Mouse (Mus musculus) lung, embryonic 14.5 days (tissue): ENCODE results near the gene Pbld2. TPM values are rescaled to one million over a fixed set of nuclear protein-coding genes. Genes with fewer than 3 reads are reported as not detected.

ENCODE experiments used
- ATAC-seq: fragments of 200-750 bp; cut with Nextera tagmentation; 2 replicates; pipeline ENCODE4 v1.8.0; 2017; ENCODE audit warnings: mild to moderate bottlenecking, moderate TSS enrichment, moderate library complexity; ENCODE audit not compliant: insufficient read depth
- DNase-seq: peaks from one replicate; pipeline ENCODE4 v3.0.0-alpha.2; 2015
- H3K27ac ChIP-seq: fragments of 300-500 bp; sonication (generic); 2 replicates; pipeline ENCODE4 v1.5.1; 2014; ENCODE audit warnings: low read depth, mild to moderate bottlenecking, moderate library complexity
- H3K27me3 ChIP-seq: fragments of 300-500 bp; sonication (generic); 2 replicates; pipeline ENCODE4 v1.6.1; 2014; ENCODE audit warnings: low read length, control low read depth; ENCODE audit not compliant: insufficient read depth
- H3K36me3 ChIP-seq: fragments of 300-500 bp; sonication (generic); 2 replicates; pipeline ENCODE4 v1.6.1; 2014; ENCODE audit warnings: control low read depth; ENCODE audit not compliant: insufficient read depth
- H3K4me1 ChIP-seq: fragments of 300-500 bp; sonication (generic); 2 replicates; pipeline ENCODE4 v1.6.1; 2014; ENCODE audit warnings: antibody characterized with exemption, control low read depth; ENCODE audit not compliant: insufficient read depth
- H3K4me2 ChIP-seq: fragments of 300-500 bp; sonication (generic); 2 replicates; pipeline ENCODE4 v1.6.1; 2014; ENCODE audit warnings: mild to moderate bottlenecking
- H3K4me3 ChIP-seq: fragments of 300-500 bp; sonication (generic); 2 replicates; pipeline ENCODE4 v1.5.1; 2014; ENCODE audit warnings: low read depth, low read length
- H3K9ac ChIP-seq: fragments of 300-500 bp; sonication (generic); 2 replicates; pipeline ENCODE4 v1.6.1; 2014
- H3K9me3 ChIP-seq: fragments of 300-500 bp; sonication (generic); 2 replicates; pipeline ENCODE4 v1.6.1; 2016; ENCODE audit warnings: low read depth, low read length, control low read depth
- CTCF ChIP-seq: IDR thresholded peaks from 2 replicates; pipeline ENCODE4 v1.5.1; 2016; ENCODE audit warnings: antibody characterized with exemption, low read depth
- WGBS: fragments of 180-500 bp; shearing (Covaris S2); extraction: QIAGEN DNeasy Blood & Tissue Kit; methylation state at CpG from one replicate; pipeline ENCODE4 v1.1.7; 2014; 5-methylcytosine and 5-hydroxymethylcytosine counted together
- polyA plus RNA-seq: library from polyadenylated mRNA; unstranded; fragments of >200 nt; fragmentation: Nextera tagmentation; extraction: Ambion mirVana; gene quantifications from 2 replicates; pipeline ENCODE4 v1.2.1, GENCODE M21; 2014

Pbld2 gene
- polyA plus RNA-seq, 1 experiment from 2014 or later, result 1.1 TPM

- ATAC-seq (no peak), DNase-seq (no peak)
- Histone ChIP-seq H3K27ac (no peak overlapping the region), H3K9me3 (no peaks in the 10 kb centered on the region), H3K4me1 (no peaks in the 10 kb centered on the region), H3K9ac (no peak overlapping the region), H3K36me3 (no peaks in the 10 kb centered on the region), H3K4me2 (no peak overlapping the region), H3K4me3 (no peak overlapping the region), H3K27me3 (no peaks in the 10 kb centered on the region)
- TF ChIP-seq CTCF, result no peak
- 89% methylated on average over 5 of the region's 5 CpGs for WGBS
Observed at GRCm38 (mm10) chr10:63062696-63063095, 38.6 kb downstream of the Pbld2 start.

GRCm38 (mm10) chr10:63063365-63063764 lies 39.2 kb downstream of the Pbld2 start:
- H3K4me1 ChIP-seq, result no peaks in the 10 kb centered on the region
- no peaks in the 10 kb centered on the region for H3K27me3 ChIP-seq
- H3K36me3 ChIP-seq, result no peaks in the 10 kb centered on the region
- H3K9me3 ChIP-seq, result no peaks in the 10 kb centered on the region
- no peak overlapping the region for H3K9ac ChIP-seq
- H3K4me3 ChIP-seq, result no peak overlapping the region
- no peak overlapping the region for H3K27ac ChIP-seq
- TF ChIP-seq CTCF, result no peak
- no peak overlapping the region for H3K4me2 ChIP-seq
- ATAC-seq (no peak), DNase-seq (no peak)
- whole genome bisulfite sequencing, result 79% methylated on average over 7 of the region's 7 CpGs

DNA sequence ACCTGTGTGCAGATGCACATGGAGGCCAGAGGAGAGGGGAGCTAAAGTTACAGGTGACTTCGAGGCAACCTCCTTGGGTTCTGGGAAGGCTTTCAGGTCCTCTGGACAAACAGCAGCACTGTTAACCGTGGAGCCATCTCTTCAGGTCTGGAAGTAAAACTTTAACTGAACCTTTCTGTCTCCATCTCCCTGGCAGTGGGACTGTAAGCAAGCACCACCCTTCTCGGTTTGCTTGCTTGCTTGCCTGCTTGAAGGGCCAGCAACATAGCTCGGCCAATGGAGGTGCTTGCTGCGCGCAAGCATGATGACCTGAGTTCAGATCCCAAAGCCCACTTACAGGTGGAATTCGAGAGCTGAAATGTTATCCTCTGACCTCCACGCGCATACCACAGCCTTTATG lies 40.4 kb downstream of the Pbld2 start:
- Histone ChIP-seq H3K36me3 (no peaks in the 10 kb centered on the region), H3K4me2 (no peak overlapping the region), H3K27ac (no peak overlapping the region), H3K9ac (no peak overlapping the region), H3K4me1 (no peaks in the 10 kb centered on the region), H3K27me3 (no peaks in the 10 kb centered on the region), H3K9me3 (no peaks in the 10 kb centered on the region), H3K4me3 (no peak overlapping the region)
- TF ChIP-seq CTCF, result no peak
- no peak for ATAC-seq
- WGBS, result 73% methylated on average over 9 of the region's 9 CpGs
- DNase-seq, result no peak

- H3K4me3 ChIP-seq, result no peak overlapping the region
- no peaks in the 10 kb centered on the region for H3K9me3 ChIP-seq
- no peak overlapping the region for H3K4me2 ChIP-seq
- H3K27me3 ChIP-seq, result no peaks in the 10 kb centered on the region
- H3K4me1 ChIP-seq, result no peaks in the 10 kb centered on the region
- no peak overlapping the region for H3K27ac ChIP-seq
- TF ChIP-seq CTCF, result no peak
- no peak overlapping the region for H3K9ac ChIP-seq
- H3K36me3 ChIP-seq, result no peaks in the 10 kb centered on the region
- 56% methylated on average over 8 of the region's 8 CpGs for WGBS
- no peak for ATAC-seq
- DNase-seq, result no peak
Observed at GRCm38 (mm10) chr10:63065561-63065960, 41.4 kb downstream of the Pbld2 start.

- H3K9me3 ChIP-seq, result no peaks in the 10 kb centered on the region
- no peak overlapping the region for H3K9ac ChIP-seq
- H3K4me2 ChIP-seq, result no peak overlapping the region
- DNase-seq (peak; percentile 86), ATAC-seq (peak; percentile 71)
- no peak overlapping the region for H3K27ac ChIP-seq
- no peak overlapping the region for H3K4me3 ChIP-seq
- no peaks in the 10 kb centered on the region for H3K4me1 ChIP-seq
- peak; percentile 89 for TF ChIP-seq CTCF
- no peaks in the 10 kb centered on the region for H3K27me3 ChIP-seq
- H3K36me3 ChIP-seq, result no peaks in the 10 kb centered on the region
- 12% methylated on average over 5 of the region's 5 CpGs for WGBS
Observed at GRCm38 (mm10) chr10:63065988-63066387, 41.9 kb downstream of the Pbld2 start.

DNA sequence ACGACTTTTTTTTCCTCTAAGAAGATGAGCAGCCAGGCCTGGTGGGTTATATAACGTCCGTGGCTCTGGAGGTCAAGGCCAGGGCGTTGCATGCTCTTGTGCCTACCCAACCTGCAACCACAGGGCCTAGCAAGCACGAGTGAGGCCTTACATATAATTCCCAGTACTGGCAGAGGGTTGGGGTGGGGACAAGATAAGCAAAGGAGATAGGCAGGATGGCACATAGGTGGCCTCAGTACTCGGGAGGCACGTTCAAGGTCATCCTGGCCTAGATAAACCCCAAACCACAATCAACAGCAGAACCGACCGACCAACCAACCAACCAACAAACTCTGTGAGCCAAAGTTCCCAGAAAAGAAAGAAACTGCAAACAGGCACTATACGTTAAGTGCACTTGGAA lies 62.2 kb downstream of the Pbld2 start:
- no peak for DNase-seq
- no peaks in the 10 kb centered on the region for H3K36me3 ChIP-seq
- H3K4me1 ChIP-seq, result no peaks in the 10 kb centered on the region
- WGBS, result 73% methylated on average over 10 of the region's 10 CpGs
- no peak overlapping the region for H3K4me2 ChIP-seq
- 0 out of 2 replicates have a peak, but pooled peaks cover 2% of the 10 kb centered on the region for H3K27me3 ChIP-seq
- no peak overlapping the region for H3K4me3 ChIP-seq
- H3K27ac ChIP-seq, result no peak overlapping the region
- H3K9me3 ChIP-seq, result no peaks in the 10 kb centered on the region
- H3K9ac ChIP-seq, result no peak overlapping the region
- ATAC-seq, result no peak
- TF ChIP-seq CTCF, result no peak

DNA sequence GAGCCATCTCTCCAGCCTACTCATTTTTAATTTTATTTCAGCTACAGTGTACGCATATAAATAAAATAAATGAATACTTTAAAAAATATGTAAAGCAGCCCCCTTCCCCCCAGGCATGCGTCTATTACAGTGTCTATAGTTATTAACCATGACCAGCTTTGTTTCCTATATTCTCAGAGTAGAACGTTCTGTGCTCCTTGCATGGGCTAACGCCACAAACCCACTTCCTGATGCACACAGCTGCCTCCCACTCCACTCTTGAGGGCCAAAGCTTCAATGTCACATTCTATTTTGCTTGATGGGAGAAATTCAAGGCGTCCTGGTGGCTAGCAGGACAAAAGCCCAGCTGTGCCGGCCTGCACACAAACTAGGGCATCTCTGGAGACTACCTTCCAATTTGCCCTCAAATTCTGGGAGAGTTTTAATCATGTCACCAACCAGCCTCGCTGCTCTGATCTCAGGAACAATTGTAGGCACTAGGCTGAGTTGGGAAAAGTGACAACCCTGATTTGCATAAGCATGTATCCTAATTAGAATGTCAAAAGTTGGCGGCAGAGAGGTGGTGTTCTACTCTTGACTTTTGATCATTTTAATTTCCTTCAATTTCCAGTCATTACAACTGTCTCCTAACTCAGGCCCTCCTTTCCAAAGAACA lies 65.1 kb downstream of the Pbld2 start:
- 48% methylated on average over 8 of the region's 8 CpGs for WGBS
- no peaks in the 10 kb centered on the region for H3K4me1 ChIP-seq
- no peak for TF ChIP-seq CTCF
- no peak overlapping the region for H3K27ac ChIP-seq
- H3K9me3 ChIP-seq, result no peaks in the 10 kb centered on the region
- H3K4me3 ChIP-seq, result peak overlapping the region; percentile 26
- ATAC-seq, result no peak
- H3K36me3 ChIP-seq, result no peaks in the 10 kb centered on the region
- H3K9ac ChIP-seq, result 0 out of 2 replicates have a peak overlapping the region, but pooled peaks have one; percentile 43
- 0 out of 2 replicates have a peak, but pooled peaks cover 2% of the 10 kb centered on the region for H3K27me3 ChIP-seq
- peak overlapping the region; percentile 64 for H3K4me2 ChIP-seq
- DNase-seq, result no peak
